Mouse (Mus musculus): Measurements from ENCODE around the gene Pdha2.

DNA sequence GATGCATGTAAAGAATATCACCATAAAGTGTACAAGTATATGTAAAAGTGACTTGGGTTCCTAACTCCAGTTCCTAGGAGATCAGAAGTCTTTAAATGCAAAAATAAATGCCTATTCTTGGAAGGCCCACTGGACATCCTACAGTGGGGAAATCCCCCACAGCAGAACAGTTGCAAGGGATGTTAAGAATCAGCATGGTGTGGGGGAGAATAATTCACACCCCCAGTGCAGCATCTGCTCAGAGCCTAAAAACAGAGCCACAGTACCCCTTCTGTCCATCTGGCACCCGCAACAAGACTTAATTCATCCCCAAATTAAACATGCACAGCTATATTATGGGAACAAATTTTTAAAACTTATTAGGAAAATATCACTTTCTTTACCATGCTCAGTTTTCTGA lies 39.3 kb upstream of the Pdha2 start:
- TF ChIP-seq CTCF (IDR thresholded peaks at IDR 0.05; ENCODE audit: low read depth, low read length) = no peak
- TF ChIP-seq POLR2A (IDR thresholded peaks at IDR 0.05; ENCODE audit: extremely low read depth, insufficient read depth, low read length) = no peak
